Mouse (Mus musculus): Measurements from ENCODE around the gene Ganc.

Ganc gene

DNA sequence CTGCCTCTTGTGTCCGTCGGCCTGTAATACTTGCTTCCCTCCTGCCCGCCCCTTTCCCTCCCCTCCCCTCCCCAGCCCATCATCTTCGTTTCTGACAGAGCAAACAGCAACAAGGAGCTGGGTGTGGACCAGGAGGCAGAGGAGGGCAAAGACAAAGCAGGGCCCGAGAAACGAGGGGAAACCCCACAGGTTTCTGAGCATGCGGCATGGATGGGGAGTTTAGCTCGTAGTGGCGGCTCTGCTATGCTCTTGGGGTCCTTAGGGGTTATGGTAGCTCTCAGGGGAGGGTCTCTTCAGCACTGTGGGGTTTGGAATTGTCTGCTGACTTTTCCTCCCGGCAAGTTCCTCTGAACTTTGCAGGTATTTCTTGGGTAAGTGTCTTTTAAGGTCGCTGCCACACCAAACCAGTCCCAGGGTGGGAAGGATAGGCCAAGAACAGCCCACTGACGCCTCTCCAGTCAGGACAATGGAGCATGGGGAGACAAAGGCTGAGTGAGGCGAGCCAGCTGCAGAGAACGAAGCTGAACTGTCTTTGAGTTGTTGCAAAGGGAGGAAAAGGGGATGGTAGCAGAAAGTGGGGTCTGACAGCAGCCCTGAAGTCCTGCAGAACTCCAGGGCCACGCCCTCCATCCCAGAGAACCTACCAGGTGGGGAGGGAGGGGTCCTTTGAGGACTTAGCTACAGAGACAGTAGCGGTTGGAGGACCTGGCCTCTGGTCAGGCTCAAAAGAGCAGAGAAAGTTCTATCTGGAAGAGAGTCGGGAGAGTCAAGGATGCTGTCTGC lies 97.6 kb downstream of the Ganc start:
- no peak for DNase-seq (ENCODE audit: low spot score in 2 of 2)

DNA sequence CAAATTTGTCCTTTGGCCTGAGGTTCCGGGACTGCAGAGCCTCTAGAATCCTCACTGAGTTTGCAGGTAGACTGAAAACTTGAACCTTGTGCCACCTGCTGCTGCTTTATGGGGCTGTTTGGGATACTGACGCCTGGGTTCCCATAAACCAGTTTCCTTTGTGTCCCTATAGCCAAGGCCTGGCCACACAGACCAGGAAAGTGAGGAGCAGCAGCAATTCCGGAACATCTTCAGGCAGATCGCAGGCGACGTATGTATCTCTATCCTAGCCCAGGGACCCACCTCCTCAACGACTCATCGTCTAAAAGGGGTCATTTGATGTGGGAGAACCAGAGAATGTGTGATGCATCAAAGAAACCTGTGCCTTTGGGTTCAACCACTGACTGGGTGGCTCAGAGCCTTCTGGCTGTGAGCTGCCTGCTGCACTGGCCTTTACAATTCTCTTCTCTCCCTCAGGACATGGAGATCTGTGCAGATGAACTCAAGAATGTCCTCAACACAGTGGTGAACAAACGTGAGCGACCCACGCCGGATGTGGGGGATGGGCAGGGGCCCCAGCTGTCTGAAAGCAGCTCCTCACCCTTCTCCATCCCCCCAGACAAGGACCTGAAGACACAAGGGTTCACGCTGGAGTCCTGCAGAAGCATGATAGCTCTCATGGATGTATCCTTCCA lies 98.4 kb downstream of the Ganc start:
- DNase-seq (ENCODE audit: low spot score in 2 of 2) = no peak

DNA sequence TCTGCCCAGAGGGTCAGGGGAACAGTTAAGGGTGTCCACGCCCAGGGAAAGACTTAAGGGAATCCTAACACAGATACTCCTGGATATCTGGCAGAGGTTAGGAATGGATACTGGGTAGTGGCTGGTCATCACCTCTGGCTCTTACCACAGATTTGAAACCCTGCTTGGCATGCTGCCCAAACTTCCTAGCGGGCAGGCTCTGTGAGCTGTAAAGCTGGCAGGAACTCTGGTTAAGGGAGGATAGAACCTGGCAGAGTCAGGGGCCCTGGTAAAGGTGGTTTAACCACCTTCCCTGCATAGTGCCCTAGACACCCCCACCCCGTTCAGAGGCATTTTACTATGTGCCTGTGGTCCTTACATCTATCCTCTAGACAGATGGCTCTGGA lies 98.9 kb downstream of the Ganc start:
- DNase-seq (ENCODE audit: low spot score in 2 of 2) = peak in 1 of 2 experiments; percentile 41

DNA sequence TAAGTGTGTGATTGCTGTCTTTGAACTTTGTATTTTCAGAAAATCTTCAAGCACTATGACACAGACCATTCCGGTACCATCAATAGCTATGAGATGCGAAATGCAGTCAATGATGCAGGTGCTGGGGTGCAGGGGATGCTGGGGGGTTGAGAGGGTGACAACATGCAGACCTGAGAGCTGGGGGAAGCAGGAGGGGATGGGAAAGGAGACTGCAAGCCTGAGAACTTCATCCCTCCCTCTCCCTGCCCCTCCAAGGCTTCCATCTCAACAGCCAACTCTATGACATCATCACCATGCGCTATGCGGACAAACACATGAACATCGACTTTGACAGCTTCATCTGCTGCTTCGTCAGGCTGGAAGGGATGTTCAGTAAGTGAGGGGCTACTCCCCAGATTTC lies 99.4 kb downstream of the Ganc start:
- no peak for DNase-seq (ENCODE audit: low spot score in 2 of 2)

DNA sequence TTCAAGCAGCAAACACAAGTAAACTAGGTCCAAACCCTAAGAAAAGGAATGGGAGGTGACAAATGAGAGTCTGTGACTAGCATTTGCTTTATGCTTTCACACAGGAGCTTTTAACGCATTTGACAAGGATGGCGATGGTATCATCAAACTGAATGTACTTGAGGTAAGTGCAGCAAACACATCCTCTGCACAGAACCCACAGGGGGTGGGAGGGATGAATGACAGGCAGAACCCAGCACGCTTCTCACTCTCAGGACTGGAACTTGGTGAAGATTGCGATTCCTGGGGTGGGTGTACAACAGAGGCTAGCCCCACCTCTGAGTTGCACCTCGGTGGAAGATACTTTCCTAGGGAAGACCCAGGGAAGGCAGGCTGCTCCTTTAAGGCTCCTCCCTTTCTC lies 100.3 kb downstream of the Ganc start:
- no peak for DNase-seq (ENCODE audit: low spot score in 2 of 2)
